Mouse (Mus musculus) mesoderm, embryonic 11.5 days (tissue): ENCODE results near the gene 2700049A03Rik.

Experiments
- DNase-seq: peaks from one replicate; pipeline ENCODE4 v3.0.0-alpha.2; 2012; ENCODE audit warnings: low read depth, low spot score

2700049A03Rik gene

GRCm38 (mm10) chr12:71183736-71184135 lies 47.1 kb downstream of the 2700049A03Rik start:
- no peak for DNase-seq

GRCm38 (mm10) chr12:71184396-71184795 lies 47.7 kb downstream of the 2700049A03Rik start:
- no peak for DNase-seq

GRCm38 (mm10) chr12:71192705-71193104 lies 56.1 kb downstream of the 2700049A03Rik start:
- no peak for DNase-seq

- DNase-seq = peak; percentile 16
These were observed 61.0 kb downstream of the 2700049A03Rik start for GRCm38 (mm10) chr12:71197671-71198070.

- DNase-seq = no peak
These were observed 65.1 kb downstream of the 2700049A03Rik start for GRCm38 (mm10) chr12:71201753-71202152.

GRCm38 (mm10) chr12:71204303-71204702 lies 67.7 kb downstream of the 2700049A03Rik start:
- peak; percentile 44 for DNase-seq

- peak; percentile 26 for DNase-seq
These were observed 80.5 kb downstream of the 2700049A03Rik start for GRCm38 (mm10) chr12:71217191-71217590.

GRCm38 (mm10) chr12:71217866-71218522 lies 81.3 kb downstream of the 2700049A03Rik start:
- no peak for DNase-seq

GRCm38 (mm10) chr12:71222761-71223160 lies 86.1 kb downstream of the 2700049A03Rik start:
- no peak for DNase-seq

- peak; percentile 65 for DNase-seq
These were observed 91.1 kb downstream of the 2700049A03Rik start for GRCm38 (mm10) chr12:71227769-71228168.

- peak; percentile 54 for DNase-seq
These were observed 92.4 kb downstream of the 2700049A03Rik start for GRCm38 (mm10) chr12:71228925-71229649.

GRCm38 (mm10) chr12:71231561-71231960 lies 94.9 kb downstream of the 2700049A03Rik start:
- DNase-seq = no peak

GRCm38 (mm10) chr12:71233426-71233825 lies 96.8 kb downstream of the 2700049A03Rik start:
- DNase-seq = no peak

- no peak for DNase-seq
These were observed 100.4 kb downstream of the 2700049A03Rik start for GRCm38 (mm10) chr12:71237074-71237473.

GRCm38 (mm10) chr12:71242791-71243190 lies 106.1 kb downstream of the 2700049A03Rik start:
- no peak for DNase-seq

- DNase-seq = no peak
These were observed 108.2 kb downstream of the 2700049A03Rik start for GRCm38 (mm10) chr12:71244766-71245390.

GRCm38 (mm10) chr12:71247191-71247590 lies 110.5 kb downstream of the 2700049A03Rik start:
- no peak for DNase-seq

- DNase-seq = no peak
These were observed 112.7 kb downstream of the 2700049A03Rik start for GRCm38 (mm10) chr12:71249348-71249747.

- DNase-seq = no peak
These were observed 116.0 kb downstream of the 2700049A03Rik start for GRCm38 (mm10) chr12:71252509-71253167.

GRCm38 (mm10) chr12:71254779-71255178 lies 118.1 kb downstream of the 2700049A03Rik start:
- peak; percentile 54 for DNase-seq

- DNase-seq = peak; percentile 78
These were observed 121.7 kb downstream of the 2700049A03Rik start for GRCm38 (mm10) chr12:71258196-71258920.
